Mouse (Mus musculus): ENCODE measurements around the gene Cxcr4. TPM values are rescaled to one million over a fixed set of nuclear protein-coding genes. Genes with fewer than 3 reads are reported as not detected.

The Cxcr4 gene
- total and polyA plus RNA-seq, 2 experiments from 2014 or later = 1.0 to 15.7 TPM

DNA sequence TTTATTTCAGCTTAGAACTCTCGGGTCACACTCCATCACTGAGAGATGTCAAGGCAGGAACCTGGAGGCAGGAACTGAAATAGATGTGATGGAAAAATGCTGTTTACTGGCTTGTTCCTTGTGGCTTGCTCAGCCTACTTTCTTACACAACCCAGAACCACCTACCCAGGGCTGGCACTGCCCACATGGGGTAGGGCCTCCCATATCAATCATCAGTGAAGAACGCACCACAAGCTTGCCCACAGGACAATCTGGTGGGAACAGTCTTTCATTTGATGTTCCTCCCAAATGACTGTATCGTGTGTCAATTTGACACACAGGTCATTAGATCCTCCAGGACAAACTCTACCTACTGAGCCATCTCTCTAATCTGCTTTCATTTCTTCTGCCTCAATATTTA is 28.2 kb downstream of the Cxcr4 start:
- Histone ChIP-seq H3K4me2 (ENCODE audit: low read depth, low read length) (no peak overlapping the region), H3K9ac (replicated peaks; ENCODE audit: low read depth, low read length) (no peak overlapping the region), H3K4me3 (ENCODE audit: low read depth, low read length) (no peak overlapping the region), H3K27me3 (ENCODE audit: control insufficient read depth, insufficient read depth, low read length) (no peaks in the 10 kb centered on the region), H3K36me3 (replicated peaks; ENCODE audit: control insufficient read depth, insufficient read depth, low read length) (no peaks in the 10 kb centered on the region), H3K4me1 (ENCODE audit: control insufficient read depth, insufficient read depth) (peaks cover 6% of the 10 kb centered on the region), H3K9me3 (replicated peaks; ENCODE audit: control insufficient read depth, low read length) (no peaks in the 10 kb centered on the region), H3K27ac (ENCODE audit: low read depth) (no peak overlapping the region)
- TF ChIP-seq CTCF (IDR thresholded peaks at IDR 0.05; ENCODE audit: low read depth) (no peak), EP300 (IDR thresholded peaks at IDR 0.05; ENCODE audit: low read depth) (no peak)
- ATAC-seq (ENCODE audit: insufficient read depth, low read depth) (no peak), DNase-seq (ENCODE audit: low spot score) (no peak)
- 79% methylated on average over 3 of the region's 3 CpGs for WGBS

DNA sequence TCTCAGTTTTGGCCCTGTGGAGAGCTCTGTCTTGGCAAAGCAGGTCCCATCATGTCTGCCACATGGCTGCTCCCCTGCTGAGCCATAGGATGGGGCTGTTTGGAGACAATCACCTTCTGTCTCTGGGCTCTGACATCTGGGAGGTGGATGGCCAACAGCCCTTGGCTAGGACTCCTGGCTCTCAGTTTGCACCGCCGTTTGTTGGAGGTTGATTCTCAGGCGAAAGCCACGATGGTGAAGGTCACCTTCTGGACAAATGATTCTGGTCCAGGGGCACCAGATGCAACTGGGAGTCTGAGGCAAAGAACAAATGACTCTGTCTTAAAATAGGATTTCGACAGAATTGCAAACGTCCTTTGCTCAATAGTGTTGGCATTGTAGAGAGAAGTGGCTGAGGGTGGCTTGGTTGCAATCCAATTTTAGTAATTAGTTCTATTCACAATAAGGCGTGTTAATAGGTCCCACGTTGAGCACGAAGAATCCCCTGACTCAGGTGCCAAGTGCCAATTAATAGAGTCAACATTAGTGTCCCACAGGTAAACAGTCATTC is 30.7 kb downstream of the Cxcr4 start:
- WGBS = 58% methylated on average over 9 of the region's 9 CpGs
- no peak overlapping the region for H3K9ac ChIP-seq (replicated peaks; ENCODE audit: low read depth, low read length)
- TF ChIP-seq EP300 (IDR thresholded peaks at IDR 0.05; ENCODE audit: low read depth) (no peak), CTCF (IDR thresholded peaks at IDR 0.05; ENCODE audit: low read depth) (no peak)
- peak overlapping the region; percentile 22; the same call in 1 of the 2 replicates for H3K4me2 ChIP-seq (ENCODE audit: low read depth, low read length)
- H3K27me3 ChIP-seq (ENCODE audit: control insufficient read depth, insufficient read depth, low read length) = no peaks in the 10 kb centered on the region
- no peak overlapping the region for H3K27ac ChIP-seq (ENCODE audit: low read depth)
- no peaks in the 10 kb centered on the region for H3K36me3 ChIP-seq (replicated peaks; ENCODE audit: control insufficient read depth, insufficient read depth, low read length)
- no peaks in the 10 kb centered on the region for H3K9me3 ChIP-seq (replicated peaks; ENCODE audit: control insufficient read depth, low read length)
- ATAC-seq (ENCODE audit: insufficient read depth, low read depth) (no peak), DNase-seq (ENCODE audit: low spot score) (no peak)
- H3K4me3 ChIP-seq (ENCODE audit: low read depth, low read length) = no peak overlapping the region
- H3K4me1 ChIP-seq (ENCODE audit: control insufficient read depth, insufficient read depth) = peaks cover 14% of the 10 kb centered on the region

DNA sequence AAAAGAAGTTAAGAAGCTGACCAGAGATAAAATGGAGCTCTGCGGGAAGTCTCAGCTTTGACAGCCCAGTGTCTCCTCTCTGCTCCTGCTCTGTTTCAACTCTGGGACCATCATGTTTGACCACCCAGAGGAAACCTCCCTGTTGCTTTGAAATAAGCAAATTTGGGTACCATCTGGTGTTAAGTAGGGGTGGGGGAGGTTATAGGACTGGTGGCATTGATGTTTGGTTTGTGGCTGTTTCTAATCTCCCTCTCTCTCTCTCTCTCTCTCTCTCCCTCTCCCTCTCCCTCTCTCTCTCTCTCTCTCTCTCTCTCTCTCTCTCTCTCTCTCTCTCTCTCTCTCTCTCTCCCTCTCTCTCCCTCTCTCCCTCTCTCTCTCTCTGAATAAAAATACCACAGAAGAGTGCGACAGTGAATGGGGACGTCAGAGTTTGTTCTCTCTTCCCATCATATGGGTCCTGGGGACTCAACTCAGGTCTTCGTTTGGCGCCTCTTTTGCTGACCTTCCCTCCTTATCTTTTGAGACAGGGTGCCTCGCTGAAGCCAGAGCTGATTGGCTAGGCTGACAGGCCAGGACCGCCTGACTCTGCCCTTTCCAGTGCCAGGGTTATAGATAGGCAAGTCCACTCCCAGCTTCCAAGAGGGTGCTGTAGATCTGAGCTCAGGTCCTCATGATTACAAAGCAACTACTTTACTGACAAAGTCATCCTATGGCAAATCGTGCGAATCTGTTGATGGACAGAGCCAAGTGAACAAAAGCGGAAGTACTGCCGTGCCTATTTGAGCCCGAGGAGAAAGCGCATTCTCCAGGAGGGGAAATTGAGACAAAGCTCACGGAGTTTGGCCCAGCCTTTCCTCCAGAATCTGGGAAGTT is 31.4 kb downstream of the Cxcr4 start:
- Histone ChIP-seq H3K4me1 (ENCODE audit: control insufficient read depth, insufficient read depth) (peaks cover 14% of the 10 kb centered on the region), H3K27ac (ENCODE audit: low read depth) (no peak overlapping the region), H3K27me3 (ENCODE audit: control insufficient read depth, insufficient read depth, low read length) (no peaks in the 10 kb centered on the region), H3K36me3 (replicated peaks; ENCODE audit: control insufficient read depth, insufficient read depth, low read length) (no peaks in the 10 kb centered on the region), H3K9ac (replicated peaks; ENCODE audit: low read depth, low read length) (no peak overlapping the region), H3K4me3 (ENCODE audit: low read depth, low read length) (no peak overlapping the region), H3K4me2 (ENCODE audit: low read depth, low read length) (peak overlapping the region; percentile 22; the same call in 1 of the 2 replicates), H3K9me3 (replicated peaks; ENCODE audit: control insufficient read depth, low read length) (no peaks in the 10 kb centered on the region)
- WGBS = 29% methylated on average over 14 of the region's 14 CpGs
- no peak for ATAC-seq (ENCODE audit: insufficient read depth, low read depth)
- DNase-seq (ENCODE audit: low spot score) = no peak
- TF ChIP-seq EP300 (IDR thresholded peaks at IDR 0.05; ENCODE audit: low read depth) (no peak), CTCF (IDR thresholded peaks at IDR 0.05; ENCODE audit: low read depth) (no peak)

DNA sequence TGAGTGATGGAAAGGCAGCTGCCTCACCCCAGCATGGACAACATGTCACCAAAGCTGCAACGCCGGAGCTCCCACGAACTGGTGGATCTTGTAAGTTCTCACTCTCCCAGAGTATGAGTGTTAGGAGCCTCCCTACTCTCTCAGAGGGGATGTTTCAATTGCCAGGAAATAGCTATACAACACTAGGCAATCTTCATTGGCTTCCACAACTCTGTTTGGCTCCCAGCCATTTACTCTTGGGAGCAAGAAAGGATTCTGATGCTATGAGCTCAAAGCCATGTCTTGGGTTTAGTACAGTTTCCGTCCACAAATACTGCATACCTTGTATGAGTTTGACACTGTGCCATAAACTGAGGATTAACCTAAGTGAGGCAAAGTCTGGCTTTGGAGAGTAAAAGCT is 34.1 kb downstream of the Cxcr4 start:
- H3K27ac ChIP-seq (ENCODE audit: low read depth) = no peak overlapping the region
- H3K9ac ChIP-seq (replicated peaks; ENCODE audit: low read depth, low read length) = no peak overlapping the region
- ATAC-seq (ENCODE audit: insufficient read depth, low read depth) (no peak), DNase-seq (ENCODE audit: low spot score) (no peak)
- H3K36me3 ChIP-seq (replicated peaks; ENCODE audit: control insufficient read depth, insufficient read depth, low read length) = no peaks in the 10 kb centered on the region
- peaks cover 14% of the 10 kb centered on the region for H3K4me1 ChIP-seq (ENCODE audit: control insufficient read depth, insufficient read depth)
- H3K4me3 ChIP-seq (ENCODE audit: low read depth, low read length) = no peak overlapping the region
- H3K9me3 ChIP-seq (replicated peaks; ENCODE audit: control insufficient read depth, low read length) = no peaks in the 10 kb centered on the region
- TF ChIP-seq EP300 (IDR thresholded peaks at IDR 0.05; ENCODE audit: low read depth) (no peak), CTCF (IDR thresholded peaks at IDR 0.05; ENCODE audit: low read depth) (no peak)
- WGBS = 56% methylated on average over 4 of the region's 4 CpGs
- 0 out of 2 replicates have a peak, but pooled peaks cover 9% of the 10 kb centered on the region for H3K27me3 ChIP-seq (ENCODE audit: control insufficient read depth, insufficient read depth, low read length)
- H3K4me2 ChIP-seq (ENCODE audit: low read depth, low read length) = no peak overlapping the region

DNA sequence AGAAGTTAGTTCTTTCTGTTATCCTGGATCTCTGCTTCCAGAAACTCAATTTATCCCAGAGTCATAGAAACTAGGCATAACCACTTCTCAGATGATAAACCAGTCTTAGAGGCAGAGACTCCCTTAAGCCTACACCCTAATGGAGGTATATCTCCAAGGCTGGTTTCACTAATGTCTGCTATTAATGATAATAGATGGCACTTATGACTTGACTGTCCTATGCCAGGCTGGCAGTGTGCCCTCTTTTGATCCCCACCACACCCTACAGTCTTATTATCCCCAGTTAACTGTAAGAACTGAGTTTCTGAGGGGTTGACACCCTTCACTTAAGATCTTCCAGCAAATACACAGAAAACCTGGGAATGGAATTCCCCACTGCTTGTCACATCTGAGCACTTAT is 39.5 kb downstream of the Cxcr4 start:
- H3K4me1 ChIP-seq (ENCODE audit: control insufficient read depth, insufficient read depth) = 0 out of 2 replicates have a peak, but pooled peaks cover 7% of the 10 kb centered on the region
- H3K4me3 ChIP-seq (ENCODE audit: low read depth, low read length) = no peak overlapping the region
- no peak overlapping the region for H3K9ac ChIP-seq (replicated peaks; ENCODE audit: low read depth, low read length)
- ATAC-seq (ENCODE audit: insufficient read depth, low read depth) = no peak
- no peak overlapping the region for H3K27ac ChIP-seq (ENCODE audit: low read depth)
- no peaks in the 10 kb centered on the region for H3K9me3 ChIP-seq (replicated peaks; ENCODE audit: control insufficient read depth, low read length)
- no peak overlapping the region for H3K4me2 ChIP-seq (ENCODE audit: low read depth, low read length)
- DNase-seq (ENCODE audit: low spot score) = no peak
- no peak for TF ChIP-seq EP300 (IDR thresholded peaks at IDR 0.05; ENCODE audit: low read depth)
- TF ChIP-seq CTCF (IDR thresholded peaks at IDR 0.05; ENCODE audit: low read depth) = no peak
- peaks cover 18% of the 10 kb centered on the region; the same call in 1 of the 2 replicates for H3K27me3 ChIP-seq (ENCODE audit: control insufficient read depth, insufficient read depth, low read length)
- H3K36me3 ChIP-seq (replicated peaks; ENCODE audit: control insufficient read depth, insufficient read depth, low read length) = no peaks in the 10 kb centered on the region

Measured in heart, postnatal 0 days (tissue).